Mouse (Mus musculus) hindbrain, embryonic 16.5 days (tissue): ENCODE measurements around the gene Mipep. TPM values are rescaled to one million over a fixed set of nuclear protein-coding genes. Genes with fewer than 3 reads are reported as not detected.

Source experiments
- ATAC-seq: fragments of 200-750 bp; cut with Nextera tagmentation; 2 replicates; pipeline ENCODE4 v1.8.0; 2017; ENCODE audit warnings: moderate TSS enrichment, moderate library complexity
- H3K27ac ChIP-seq: fragments of 300-500 bp; sonication (generic); 2 replicates; pipeline ENCODE4 v1.5.1; 2014; ENCODE audit warnings: low read depth, mild to moderate bottlenecking, control low read depth, low read length, moderate library complexity
- H3K27me3 ChIP-seq: fragments of 300-500 bp; sonication (generic); replicated peaks from 2 replicates; pipeline ENCODE4 v1.6.1; 2014; ENCODE audit warnings: low read length; ENCODE audit not compliant: control insufficient read depth, insufficient read depth
- H3K36me3 ChIP-seq: fragments of 300-500 bp; sonication (generic); 2 replicates; pipeline ENCODE4 v1.6.1; 2014; ENCODE audit warnings: mild to moderate bottlenecking, low read length, moderate library complexity, mixed read lengths; ENCODE audit not compliant: control insufficient read depth, insufficient read depth
- H3K4me1 ChIP-seq: fragments of 300-500 bp; sonication (generic); 2 replicates; pipeline ENCODE4 v1.6.1; 2014; ENCODE audit warnings: low read depth, low read length; ENCODE audit not compliant: control insufficient read depth, insufficient read depth
- H3K4me2 ChIP-seq: fragments of 300-500 bp; sonication (generic); 2 replicates; pipeline ENCODE4 v1.6.1; 2014; ENCODE audit warnings: mild to moderate bottlenecking, low read length, control low read depth, moderate library complexity
- H3K4me3 ChIP-seq: fragments of 300-500 bp; sonication (generic); 2 replicates; pipeline ENCODE4 v1.5.1; 2014; ENCODE audit warnings: mild to moderate bottlenecking, low read length, control low read depth, moderate library complexity
- H3K9ac ChIP-seq: fragments of 300-500 bp; sonication (generic); 2 replicates; pipeline ENCODE4 v1.6.1; 2014; ENCODE audit warnings: low read depth, mild to moderate bottlenecking, control low read depth, low read length, moderate library complexity
- H3K9me3 ChIP-seq: fragments of 300-500 bp; sonication (generic); 2 replicates; pipeline ENCODE4 v1.6.1; 2014; ENCODE audit warnings: mild to moderate bottlenecking, low read length, moderate library complexity; ENCODE audit not compliant: control insufficient read depth
- WGBS: fragments of 180-500 bp; shearing (Covaris S2); extraction: QIAGEN DNeasy Blood & Tissue Kit; methylation state at CpG from one replicate; pipeline ENCODE4 v1.1.7; 2014; 5-methylcytosine and 5-hydroxymethylcytosine counted together
- polyA plus RNA-seq: library from polyadenylated mRNA; unstranded; fragments of >200 nt; fragmentation: Nextera tagmentation; extraction: Ambion mirVana; gene quantifications from 2 replicates; pipeline ENCODE4 v1.2.1, GENCODE M21; 2015

The Mipep gene
- polyA plus RNA-seq, 1 experiment from 2014 or later = 20.8 TPM

DNA sequence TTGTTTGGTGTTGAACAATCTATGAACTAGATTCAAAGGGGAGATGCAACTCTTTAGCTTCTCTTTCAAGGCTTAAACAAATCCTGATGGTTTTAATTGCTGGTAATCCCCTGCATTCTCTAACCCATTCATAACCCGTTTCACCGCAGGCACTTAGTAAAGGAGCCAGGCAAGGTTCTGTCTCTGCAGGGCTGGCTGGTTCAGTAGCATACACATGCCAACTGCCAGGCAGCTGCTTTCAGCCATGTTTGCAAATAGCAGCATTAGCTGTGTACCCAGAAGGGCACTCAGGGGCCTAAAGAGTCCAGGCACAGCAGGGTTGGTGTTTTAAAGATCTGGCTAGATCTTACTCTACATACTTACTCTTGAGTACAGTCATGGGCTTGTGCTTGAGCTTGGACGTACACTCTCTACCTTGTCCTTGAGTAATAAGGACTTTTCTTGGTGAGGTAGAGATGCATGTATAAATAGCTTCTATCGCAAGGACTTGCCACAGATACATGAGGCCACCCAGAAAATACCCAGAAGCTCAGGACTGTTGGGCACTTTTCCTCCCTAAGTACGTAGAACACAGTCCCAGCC lies 113.8 kb downstream of the Mipep start:
- no peak overlapping the region for H3K27ac ChIP-seq
- no peak overlapping the region for H3K4me2 ChIP-seq
- no peak overlapping the region for H3K9ac ChIP-seq
- H3K9me3 ChIP-seq = no peaks in the 10 kb centered on the region
- H3K4me3 ChIP-seq = no peak overlapping the region
- no peak for ATAC-seq
- H3K36me3 ChIP-seq = no peaks in the 10 kb centered on the region
- H3K4me1 ChIP-seq = no peaks in the 10 kb centered on the region
- no peaks in the 10 kb centered on the region for H3K27me3 ChIP-seq
- whole genome bisulfite sequencing = 83% methylated on average over 5 of the region's 5 CpGs

DNA sequence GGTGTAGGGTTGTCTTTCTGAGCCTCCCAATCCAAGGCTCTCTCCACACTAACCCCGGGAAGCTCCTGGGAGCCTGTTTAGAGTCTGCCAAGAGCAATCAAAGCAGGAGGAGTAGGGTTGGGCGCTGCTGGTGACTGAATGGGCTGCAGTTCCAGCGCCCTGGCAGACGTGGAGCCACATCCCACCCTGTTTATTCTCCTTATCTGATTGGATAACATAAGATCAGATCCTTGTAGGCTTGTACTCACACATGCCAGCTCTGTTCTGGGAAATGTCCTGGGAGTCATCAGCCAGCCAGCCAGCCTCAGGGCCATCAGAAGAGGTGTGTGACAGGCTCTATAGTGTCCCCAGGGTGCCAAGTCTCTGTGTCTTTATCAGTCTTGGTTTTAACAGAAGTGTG lies 120.1 kb downstream of the Mipep start:
- H3K4me1 ChIP-seq = no peaks in the 10 kb centered on the region
- no peak overlapping the region for H3K27ac ChIP-seq
- no peaks in the 10 kb centered on the region for H3K9me3 ChIP-seq
- 70% methylated on average over 4 of the region's 4 CpGs for WGBS
- peaks cover 2% of the 10 kb centered on the region; the same call in 1 of the 2 replicates for H3K36me3 ChIP-seq
- H3K27me3 ChIP-seq = no peaks in the 10 kb centered on the region
- no peak overlapping the region for H3K9ac ChIP-seq
- ATAC-seq = no peak
- H3K4me2 ChIP-seq = no peak overlapping the region
- no peak overlapping the region for H3K4me3 ChIP-seq

GRCm38 (mm10) chr14:60906421-60907374 lies 122.3 kb downstream of the Mipep start:
- Histone ChIP-seq H3K9me3 (no peaks in the 10 kb centered on the region), H3K4me2 (no peak overlapping the region), H3K9ac (no peak overlapping the region), H3K27me3 (no peaks in the 10 kb centered on the region), H3K27ac (no peak overlapping the region), H3K4me3 (no peak overlapping the region), H3K4me1 (no peaks in the 10 kb centered on the region), H3K36me3 (peaks cover 2% of the 10 kb centered on the region; the same call in 1 of the 2 replicates)
- ATAC-seq = no peak; the same call in 1 of the 2 replicates
- WGBS = 80% methylated on average over 10 of the region's 10 CpGs

DNA sequence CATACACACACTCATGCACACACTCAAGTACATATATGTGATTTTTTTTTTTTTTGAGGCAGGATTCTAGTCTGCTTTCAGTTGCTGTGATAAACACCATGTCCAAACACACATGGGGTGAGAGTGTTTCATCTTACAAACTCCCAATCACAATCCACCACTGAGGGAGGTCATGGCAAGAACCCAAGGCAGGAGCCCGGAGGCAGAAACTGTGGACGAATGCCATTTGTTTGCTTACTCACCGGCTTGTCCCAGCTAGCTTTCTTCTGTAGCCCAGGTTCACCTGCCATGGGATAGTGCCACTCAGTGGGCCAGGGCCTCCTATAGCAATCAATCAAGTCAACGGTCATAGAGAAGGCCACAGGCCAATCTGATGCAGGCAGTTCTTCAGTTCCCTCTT lies 125.0 kb downstream of the Mipep start:
- H3K36me3 ChIP-seq = no peaks in the 10 kb centered on the region
- no peak overlapping the region for H3K27ac ChIP-seq
- no peak for ATAC-seq
- H3K4me2 ChIP-seq = no peak overlapping the region
- H3K9me3 ChIP-seq = no peaks in the 10 kb centered on the region
- 92% methylated on average over 4 of the region's 4 CpGs for WGBS
- no peak overlapping the region for H3K4me3 ChIP-seq
- H3K27me3 ChIP-seq = no peaks in the 10 kb centered on the region
- no peak overlapping the region for H3K9ac ChIP-seq
- peaks cover 2% of the 10 kb centered on the region; the same call in 1 of the 2 replicates for H3K4me1 ChIP-seq

- Histone ChIP-seq H3K9ac (no peak overlapping the region), H3K36me3 (no peaks in the 10 kb centered on the region), H3K4me1 (peaks cover 2% of the 10 kb centered on the region; the same call in 1 of the 2 replicates), H3K4me3 (no peak overlapping the region), H3K27ac (no peak overlapping the region), H3K9me3 (no peaks in the 10 kb centered on the region), H3K27me3 (no peaks in the 10 kb centered on the region), H3K4me2 (no peak overlapping the region)
- WGBS = 89% methylated on average over 12 of the region's 12 CpGs
- no peak for ATAC-seq
Observed at GRCm38 (mm10) chr14:60910506-60911444, 126.4 kb downstream of the Mipep start.

DNA sequence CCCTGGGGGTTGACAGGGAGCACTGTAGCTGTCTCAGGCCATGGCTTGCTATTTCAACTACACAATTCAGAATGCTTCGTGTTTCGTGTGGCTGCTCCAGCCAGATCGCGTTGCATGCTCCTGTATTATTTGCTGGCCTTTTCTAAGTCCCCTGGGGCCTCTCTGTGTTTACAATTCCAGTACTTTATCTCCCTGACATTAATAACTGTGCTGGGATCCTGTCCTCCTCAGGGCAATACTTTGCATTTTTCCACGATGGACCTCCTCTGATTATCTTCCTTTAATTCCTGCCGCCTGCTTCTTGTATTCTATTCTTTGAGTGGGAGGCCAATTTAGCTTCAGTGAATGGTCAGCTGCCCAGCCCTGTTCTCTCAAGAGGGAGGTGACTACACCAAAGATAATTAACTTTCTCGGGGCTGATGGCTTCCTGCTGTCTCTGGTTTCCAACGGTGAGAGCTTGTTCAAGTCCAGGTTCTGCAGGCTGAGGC lies 128.7 kb downstream of the Mipep start:
- Histone ChIP-seq H3K27ac (no peak overlapping the region), H3K9me3 (no peaks in the 10 kb centered on the region), H3K4me1 (peaks cover 2% of the 10 kb centered on the region; the same call in 1 of the 2 replicates), H3K27me3 (no peaks in the 10 kb centered on the region), H3K4me2 (no peak overlapping the region), H3K9ac (no peak overlapping the region), H3K4me3 (no peak overlapping the region), H3K36me3 (no peaks in the 10 kb centered on the region)
- ATAC-seq = no peak
- 4% methylated on average over 8 of the region's 8 CpGs for WGBS

DNA sequence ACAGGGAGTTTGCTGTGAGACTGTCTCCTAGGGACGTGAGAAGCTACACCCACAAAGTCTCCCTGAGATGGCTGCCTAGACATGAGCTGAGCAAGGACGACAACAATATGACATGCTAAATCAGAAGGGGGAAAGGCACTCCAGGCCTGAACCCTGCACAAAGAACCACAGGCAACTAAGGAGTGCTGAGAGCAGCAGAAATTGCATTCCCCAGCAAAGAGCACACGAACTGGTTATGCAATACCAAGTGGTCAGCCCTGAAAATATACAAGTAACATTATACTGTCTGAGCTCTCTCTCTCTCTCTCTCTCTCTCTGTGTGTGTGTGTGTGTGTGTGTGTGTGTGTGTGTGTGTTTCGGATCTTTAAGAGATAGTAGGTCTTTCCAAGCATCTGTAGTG lies 132.3 kb downstream of the Mipep start:
- WGBS = 53% methylated on average over 4 of the region's 4 CpGs

DNA sequence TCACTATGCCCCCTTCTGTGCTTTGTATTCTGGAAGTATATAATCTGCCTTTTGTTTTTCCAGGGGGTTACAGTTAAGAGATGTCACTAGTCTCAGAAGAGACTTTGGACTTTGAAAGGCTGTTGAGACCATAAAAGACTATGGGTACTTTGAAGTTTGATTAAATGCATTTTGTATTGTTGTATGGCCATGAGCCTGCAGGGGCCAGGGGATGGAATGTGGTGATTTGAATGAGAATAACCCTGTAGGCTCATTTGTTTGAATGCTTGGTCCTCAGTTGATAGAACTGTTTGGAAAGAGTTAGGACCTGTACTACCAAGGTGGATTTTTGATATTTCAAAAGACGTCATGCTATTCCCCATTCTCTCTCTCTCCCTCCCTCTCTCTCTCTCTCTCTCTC lies 141.6 kb downstream of the Mipep start:
- no peak overlapping the region for H3K4me2 ChIP-seq
- ATAC-seq = no peak
- 0 out of 2 replicates have a peak, but pooled peaks cover 2% of the 10 kb centered on the region for H3K9me3 ChIP-seq
- WGBS = 30% methylated on average over 1 of the region's 1 CpGs
- H3K27me3 ChIP-seq = no peaks in the 10 kb centered on the region
- no peaks in the 10 kb centered on the region for H3K4me1 ChIP-seq
- no peak overlapping the region for H3K27ac ChIP-seq
- no peak overlapping the region for H3K4me3 ChIP-seq
- H3K9ac ChIP-seq = no peak overlapping the region
- no peaks in the 10 kb centered on the region for H3K36me3 ChIP-seq

More for the DNA sequence above, 132.3 kb downstream of the Mipep start:
- Histone ChIP-seq H3K27me3 (no peaks in the 10 kb centered on the region), H3K4me3 (no peak overlapping the region), H3K9me3 (no peaks in the 10 kb centered on the region), H3K4me1 (peaks cover 2% of the 10 kb centered on the region; the same call in 1 of the 2 replicates), H3K9ac (no peak overlapping the region), H3K36me3 (no peaks in the 10 kb centered on the region), H3K4me2 (no peak overlapping the region), H3K27ac (no peak overlapping the region)
- ATAC-seq = no peak
